In the genomic region with DNA sequence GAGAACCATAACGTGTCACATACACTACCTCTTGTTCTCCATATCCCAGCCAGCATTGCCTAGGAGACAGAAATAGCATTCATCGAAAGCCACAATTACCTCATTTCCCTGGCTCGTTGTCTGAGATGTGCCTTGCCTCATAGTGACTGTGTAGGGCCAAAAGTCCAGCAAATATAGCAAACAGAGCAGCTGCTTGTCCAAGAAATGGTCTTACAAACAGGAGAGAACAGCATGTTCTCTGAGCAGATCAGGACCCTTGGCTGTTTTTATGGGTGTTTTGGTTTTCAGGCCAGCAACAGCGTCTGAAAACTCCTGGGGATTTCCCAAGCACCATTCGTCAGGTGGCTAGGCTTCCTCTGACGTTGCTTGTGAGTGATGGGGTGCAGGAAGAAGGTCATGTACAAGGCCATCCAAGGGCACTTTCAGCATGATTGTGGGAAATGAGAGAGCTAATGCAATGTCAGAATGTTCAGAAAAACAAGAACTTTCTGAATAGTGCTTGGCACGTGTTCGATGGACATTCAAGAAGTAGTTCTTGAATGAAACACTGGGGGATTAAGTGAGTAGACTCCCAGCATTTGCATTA, we compare ENCODE assay signal across 8 mouse cellular contexts.
DNase-seq lines count a peak whose midpoint lies in the region; ATAC-seq and TF ChIP-seq lines count a peak whose summit lies in the region.

No protein-coding gene starts in this region.

- H3K4me1 ChIP-seq in forebrain, postnatal 0 days (ENCODE audit: insufficient read depth) = no peaks in the 10 kb centered on the region
- no peaks in the 10 kb centered on the region for H3K4me1 ChIP-seq in forebrain, embryonic 13.5 days
- H3K4me1 ChIP-seq in heart, embryonic 16.5 days (ENCODE audit: control insufficient read depth, insufficient read depth, low read length) = no peaks in the 10 kb centered on the region
- H3K4me1 ChIP-seq in midbrain, embryonic 16.5 days (ENCODE audit: control insufficient read depth, insufficient read depth, low read length) = no peaks in the 10 kb centered on the region

- no peak overlapping the region for H3K9ac ChIP-seq in forebrain, postnatal 0 days
- H3K9ac ChIP-seq in forebrain, embryonic 13.5 days = no peak overlapping the region
- H3K9ac ChIP-seq in heart, embryonic 16.5 days (ENCODE audit: low read length) = no peak overlapping the region
- no peak overlapping the region for H3K9ac ChIP-seq in midbrain, embryonic 16.5 days (ENCODE audit: low read depth, low read length)

- WGBS in forebrain, postnatal 0 days = 47% methylated on average over 8 of the region's 8 CpGs
- 73% methylated on average over 8 of the region's 8 CpGs for WGBS in forebrain, embryonic 13.5 days
- WGBS in heart, embryonic 16.5 days = 40% methylated on average over 8 of the region's 8 CpGs
- WGBS in midbrain, embryonic 16.5 days = 70% methylated on average over 8 of the region's 8 CpGs

- no peak overlapping the region for H3K4me3 ChIP-seq in forebrain, postnatal 0 days (ENCODE audit: low read depth, low read length)
- H3K4me3 ChIP-seq in forebrain, embryonic 13.5 days = no peak overlapping the region
- H3K4me3 ChIP-seq in heart, embryonic 16.5 days (ENCODE audit: low read length) = no peak overlapping the region
- no peak overlapping the region for H3K4me3 ChIP-seq in midbrain, embryonic 16.5 days (ENCODE audit: low read depth, low read length)

- no peak overlapping the region for H3K27ac ChIP-seq in forebrain, postnatal 0 days (ENCODE audit: low read depth, low read length)
- H3K27ac ChIP-seq in forebrain, embryonic 13.5 days = no peak overlapping the region
- peak overlapping the region; percentile 60 for H3K27ac ChIP-seq in heart, embryonic 16.5 days (ENCODE audit: low read length)
- no peak overlapping the region for H3K27ac ChIP-seq in midbrain, embryonic 16.5 days (ENCODE audit: low read length)

- no peaks in the 10 kb centered on the region; the same call in 1 of the 2 replicates for H3K27me3 ChIP-seq in forebrain, postnatal 0 days (ENCODE audit: insufficient read depth, low read length)
- H3K27me3 ChIP-seq in forebrain, embryonic 13.5 days = no peaks in the 10 kb centered on the region
- H3K27me3 ChIP-seq in heart, embryonic 16.5 days (ENCODE audit: control insufficient read depth, insufficient read depth, low read length) = no peaks in the 10 kb centered on the region
- H3K27me3 ChIP-seq in midbrain, embryonic 16.5 days (ENCODE audit: control insufficient read depth, insufficient read depth, low read depth, low read length) = no peaks in the 10 kb centered on the region

- H3K4me2 ChIP-seq in forebrain, postnatal 0 days (ENCODE audit: low read depth) = no peak overlapping the region
- no peak overlapping the region for H3K4me2 ChIP-seq in forebrain, embryonic 13.5 days
- no peak overlapping the region for H3K4me2 ChIP-seq in heart, embryonic 16.5 days (ENCODE audit: low read depth, low read length)
- H3K4me2 ChIP-seq in midbrain, embryonic 16.5 days (ENCODE audit: low read length) = no peak overlapping the region

- H3K36me3 ChIP-seq in forebrain, postnatal 0 days (ENCODE audit: insufficient read depth) = no peaks in the 10 kb centered on the region
- no peaks in the 10 kb centered on the region for H3K36me3 ChIP-seq in forebrain, embryonic 13.5 days (ENCODE audit: poor library complexity, severe bottlenecking)
- H3K36me3 ChIP-seq in heart, embryonic 16.5 days (ENCODE audit: control insufficient read depth, insufficient read depth) = no peaks in the 10 kb centered on the region
- no peaks in the 10 kb centered on the region for H3K36me3 ChIP-seq in midbrain, embryonic 16.5 days (ENCODE audit: control insufficient read depth, insufficient read depth, low read length)

- ATAC-seq in forebrain, postnatal 0 days = peak; percentile 49
- no peak for ATAC-seq in forebrain, embryonic 13.5 days
- peak; percentile 72 for ATAC-seq in heart, embryonic 16.5 days (replicated peaks; ENCODE audit: extremely low read depth, insufficient read depth, low FRiP score)
- no peak for ATAC-seq in midbrain, embryonic 16.5 days

- TF ChIP-seq CTCF in forebrain, postnatal 0 days (IDR thresholded peaks at IDR 0.05; ENCODE audit: low read depth) = no peak

- H3K9me3 ChIP-seq in forebrain, postnatal 0 days (ENCODE audit: low read length) = no peaks in the 10 kb centered on the region
- H3K9me3 ChIP-seq in forebrain, embryonic 13.5 days (replicated peaks) = no peaks in the 10 kb centered on the region
- H3K9me3 ChIP-seq in heart, embryonic 16.5 days (replicated peaks; ENCODE audit: control insufficient read depth, low read length) = no peaks in the 10 kb centered on the region
- H3K9me3 ChIP-seq in midbrain, embryonic 16.5 days (replicated peaks; ENCODE audit: control insufficient read depth, low read length, poor library complexity, severe bottlenecking) = no peaks in the 10 kb centered on the region

- DNase-seq in forebrain, postnatal 0 days = no peak
- DNase-seq in adrenal gland, adult 18-20 months (ENCODE audit: low spot score in 2 of 2) = peak; percentile 3 to 23
- peak; percentile 75 for DNase-seq in lung, postnatal 36 days
- DNase-seq in yolk sac, embryonic 10.5 days (ENCODE audit: low spot score) = no peak
- no peak for DNase-seq in thymus, postnatal 14 days

Comparison
In these comparisons a context has a peak if more than half of its experiments do, and no peak if none do; other contexts are left out.
1. ATAC-seq: peak in forebrain, postnatal 0 days (single experiment) and heart, embryonic 16.5 days (single experiment); none in forebrain, embryonic 13.5 days (single experiment) and midbrain, embryonic 16.5 days (single experiment).
2. DNase-seq: peak in adrenal gland, adult 18-20 months (2 of 2) and lung, postnatal 36 days (single experiment); none in forebrain, postnatal 0 days (single experiment), yolk sac, embryonic 10.5 days (single experiment) and thymus, postnatal 14 days (single experiment).